Mouse (Mus musculus) cerebellum, postnatal 4 days (tissue): Measurements from ENCODE around the gene Pde8b.

Experiments
- DNase-seq, 2 experiments: peaks; one replicate each; pipeline ENCODE4 v3.0.0; 2022; ENCODE audit warnings: low spot score in 2 of 2, mixed read lengths in 1 of 2

The Pde8b gene

DNA sequence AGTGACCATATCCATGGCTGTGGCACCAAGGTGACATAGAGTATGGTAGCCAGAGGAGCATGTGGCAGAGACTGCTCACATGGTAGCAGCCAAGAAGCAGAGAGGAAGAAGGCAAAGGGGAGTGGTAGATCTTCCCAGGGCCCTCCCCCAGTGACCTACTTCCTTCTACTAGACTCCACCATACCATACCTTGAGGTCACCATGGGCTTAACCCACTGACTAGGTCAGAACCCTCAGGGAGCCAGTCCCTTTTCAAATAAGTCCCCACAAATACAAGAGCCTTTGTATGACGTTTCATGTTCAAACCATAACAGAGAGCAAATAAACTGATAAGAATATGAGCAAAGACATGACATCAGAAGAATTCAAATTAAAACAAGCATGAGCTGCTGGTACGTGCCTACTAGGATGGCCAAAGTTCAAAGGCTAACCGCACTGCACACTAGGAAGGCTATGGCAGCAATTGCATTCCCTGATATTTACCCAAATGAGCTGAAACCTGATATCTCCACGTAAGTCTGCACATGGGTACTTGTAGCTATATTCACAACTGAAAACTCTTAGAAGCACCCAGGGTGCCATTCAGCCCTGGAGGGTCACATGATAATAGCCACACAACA is 109.6 kb downstream of the Pde8b start:
- no peak for DNase-seq

- DNase-seq = no peak
These were observed 114.6 kb downstream of the Pde8b start for GRCm38 (mm10) chr13:95135326-95136150.

DNA sequence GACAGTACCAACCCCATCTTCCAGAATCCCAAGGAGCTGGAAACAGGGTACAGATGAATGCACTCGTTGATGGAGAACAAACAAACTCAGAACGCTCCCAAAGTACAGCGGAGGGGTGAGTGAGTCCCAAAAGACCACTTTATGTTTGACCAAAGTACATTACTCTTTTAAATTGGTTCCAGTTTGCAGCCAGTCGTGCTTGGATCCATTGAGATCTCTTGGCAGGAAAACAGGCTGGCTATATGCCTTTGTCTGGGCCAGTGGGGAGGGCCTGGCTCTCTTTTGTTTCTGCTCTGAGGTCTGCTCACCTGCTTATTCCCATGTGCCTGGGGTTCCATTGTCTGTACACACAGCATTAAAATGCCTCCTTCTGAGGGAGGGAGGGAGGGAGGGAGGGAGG is 118.3 kb downstream of the Pde8b start:
- DNase-seq = no peak

- no peak for DNase-seq
These were observed 119.1 kb downstream of the Pde8b start for GRCm38 (mm10) chr13:95131041-95131440.

GRCm38 (mm10) chr13:95127288-95127687 is 122.8 kb downstream of the Pde8b start:
- DNase-seq = no peak

GRCm38 (mm10) chr13:95126801-95127200 is 123.3 kb downstream of the Pde8b start:
- no peak for DNase-seq

- no peak for DNase-seq
These were observed 124.5 kb downstream of the Pde8b start for GRCm38 (mm10) chr13:95125546-95126215.

DNA sequence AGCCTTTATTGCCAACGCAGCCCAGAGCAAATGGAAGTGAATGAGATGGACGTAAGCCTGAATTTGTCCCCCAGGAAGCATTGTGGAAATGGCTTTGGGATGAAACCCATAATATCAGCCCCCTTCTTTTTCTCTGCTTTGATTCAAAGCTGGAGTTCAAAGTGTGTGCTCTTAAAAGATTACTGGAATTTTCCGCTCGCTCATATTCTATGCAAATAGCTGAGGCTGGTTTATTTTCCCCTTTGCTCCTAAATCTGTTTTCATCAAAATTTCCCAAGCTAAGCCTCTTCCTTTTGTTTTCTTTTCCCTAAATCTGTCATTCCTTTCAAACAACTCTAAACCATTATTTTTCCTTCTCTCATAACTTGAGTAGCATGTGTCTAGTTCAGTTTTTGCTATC is 129.6 kb downstream of the Pde8b start:
- no peak for DNase-seq

GRCm38 (mm10) chr13:95113763-95114162 is 136.4 kb downstream of the Pde8b start:
- no peak for DNase-seq

DNA sequence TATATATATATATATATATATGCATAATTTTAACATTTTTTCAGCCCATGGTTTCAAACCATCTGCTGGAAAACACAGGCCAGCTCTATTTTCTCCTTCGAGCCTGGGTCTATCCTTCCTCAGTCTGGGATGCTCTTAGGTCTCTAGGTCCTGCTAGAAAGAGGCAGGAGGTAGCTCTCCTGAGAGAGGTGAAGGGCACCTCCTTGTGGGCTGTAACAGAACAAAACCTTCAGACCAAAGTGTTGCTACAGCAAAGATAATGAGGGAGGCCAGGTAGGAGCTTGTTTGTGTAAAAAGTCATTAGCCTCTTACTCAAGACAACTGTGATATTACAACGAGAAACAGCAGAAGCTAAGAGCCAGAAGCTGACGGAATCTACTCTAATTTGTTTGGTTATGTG is 140.6 kb downstream of the Pde8b start:
- DNase-seq = no peak

DNA sequence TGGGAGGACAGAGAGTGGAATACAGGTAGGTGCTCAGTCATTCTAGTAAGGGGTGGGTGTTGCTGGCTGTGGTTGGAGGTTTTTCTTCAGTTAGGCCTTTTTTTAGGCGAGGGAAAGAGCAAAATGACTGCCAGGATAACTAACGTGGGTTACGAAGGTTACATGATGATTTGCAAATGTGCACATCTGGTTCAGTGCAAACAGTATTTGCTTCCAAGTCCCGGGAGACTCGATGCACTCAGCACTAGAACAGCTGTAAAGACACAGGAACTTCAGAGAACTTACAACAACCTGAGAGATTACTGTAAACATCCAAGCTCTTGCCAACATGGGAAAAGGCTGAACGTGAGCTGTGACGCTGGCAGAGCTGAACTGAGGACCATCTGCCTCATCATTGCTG is 142.1 kb downstream of the Pde8b start:
- no peak for DNase-seq

DNA sequence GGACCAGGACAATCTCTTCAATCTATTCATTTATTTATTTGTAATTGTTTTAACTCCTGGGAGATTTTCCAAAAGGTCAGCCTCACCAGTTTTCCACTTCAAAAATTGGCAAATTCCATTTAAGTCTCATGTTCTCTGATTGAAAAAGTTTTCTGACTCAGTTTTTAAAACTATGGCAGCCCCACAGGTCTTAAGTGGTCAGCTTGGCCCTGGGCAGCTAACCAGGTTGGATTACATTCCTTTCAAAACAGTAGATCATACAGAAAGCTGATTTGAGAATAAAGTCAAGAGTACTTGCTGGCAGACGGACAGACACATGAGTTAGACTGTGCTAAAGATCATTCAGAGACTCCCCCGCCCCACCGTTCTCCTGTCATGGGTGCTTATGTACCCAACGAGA is 145.3 kb downstream of the Pde8b start:
- DNase-seq = no peak

GRCm38 (mm10) chr13:95102985-95103590 is 147.0 kb downstream of the Pde8b start:
- DNase-seq = no peak

DNA sequence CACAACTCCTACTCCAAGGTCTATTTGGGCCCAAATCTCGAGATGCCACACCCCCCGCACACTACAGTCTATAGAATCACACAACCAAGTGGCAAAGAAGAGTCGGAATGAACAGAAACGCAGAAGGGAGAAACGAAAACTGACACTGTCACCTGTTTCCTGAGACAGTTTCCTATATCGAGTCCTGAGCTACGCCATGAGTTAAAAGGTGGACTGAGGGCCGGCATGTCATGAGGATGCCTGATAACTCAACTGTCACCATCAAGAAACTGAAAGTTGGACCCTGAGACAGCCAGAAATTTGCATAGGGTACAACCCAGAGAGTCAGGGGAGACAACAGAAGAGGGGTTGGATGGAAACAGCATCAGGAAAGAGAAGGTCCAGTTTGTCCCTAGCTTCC is 148.8 kb downstream of the Pde8b start:
- no peak for DNase-seq

DNA sequence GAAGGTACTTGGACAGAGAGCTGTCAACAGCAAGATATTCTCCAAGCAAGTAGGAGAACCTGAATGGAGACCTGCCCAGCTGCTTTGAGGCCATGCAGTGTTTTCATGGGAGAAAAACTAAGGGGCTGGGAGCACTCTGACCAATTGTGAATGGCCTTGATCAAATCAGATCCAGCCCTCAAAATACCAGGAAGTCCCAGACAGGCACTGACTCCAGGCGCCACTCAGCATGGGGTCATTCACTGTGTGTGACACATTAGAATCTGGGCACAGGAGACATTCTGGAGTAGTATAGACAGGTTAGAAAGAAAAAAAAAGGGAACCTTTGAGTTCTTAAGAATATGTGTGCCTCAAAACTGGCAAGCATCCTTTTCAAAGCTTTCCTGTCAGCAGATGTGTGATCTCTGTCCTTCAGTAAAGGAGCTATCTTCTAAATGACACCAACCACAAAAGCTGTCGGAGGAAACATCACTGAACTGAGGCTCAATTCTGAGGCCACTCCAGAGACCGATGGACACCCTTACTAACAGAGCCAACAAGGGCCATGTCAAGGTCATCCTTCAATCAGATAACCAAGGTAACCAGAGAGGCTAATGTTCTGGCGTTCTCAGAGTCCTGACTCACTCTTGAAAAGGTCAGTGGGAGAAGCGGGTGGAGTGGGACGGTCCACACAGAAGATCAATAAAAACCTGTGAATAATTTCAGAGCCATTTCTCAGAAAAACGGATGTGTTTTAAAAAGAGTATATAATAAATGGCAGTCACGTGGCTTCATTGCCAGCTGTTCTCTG is 151.0 kb downstream of the Pde8b start:
- DNase-seq = no peak

DNA sequence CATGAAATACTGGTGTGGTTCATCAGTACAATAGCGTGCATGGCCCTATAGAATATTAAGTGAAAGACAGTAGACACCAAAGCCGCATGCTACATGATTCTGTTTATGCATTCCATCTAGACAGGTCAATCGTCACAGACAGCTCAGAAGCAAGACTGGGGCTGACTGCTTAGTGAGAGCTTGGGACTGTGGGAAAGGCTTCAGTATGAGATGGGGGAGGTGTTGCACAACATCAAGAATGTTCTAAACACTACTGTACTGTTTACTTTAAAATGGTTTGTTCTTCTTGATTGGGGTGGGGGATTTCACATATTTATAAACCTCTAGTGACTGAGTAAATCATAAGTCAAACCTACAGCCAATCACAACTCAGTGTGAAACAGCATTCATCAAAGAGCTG is 153.5 kb downstream of the Pde8b start:
- no peak for DNase-seq

GRCm38 (mm10) chr13:95095860-95096259 is 154.3 kb downstream of the Pde8b start:
- no peak for DNase-seq

DNA sequence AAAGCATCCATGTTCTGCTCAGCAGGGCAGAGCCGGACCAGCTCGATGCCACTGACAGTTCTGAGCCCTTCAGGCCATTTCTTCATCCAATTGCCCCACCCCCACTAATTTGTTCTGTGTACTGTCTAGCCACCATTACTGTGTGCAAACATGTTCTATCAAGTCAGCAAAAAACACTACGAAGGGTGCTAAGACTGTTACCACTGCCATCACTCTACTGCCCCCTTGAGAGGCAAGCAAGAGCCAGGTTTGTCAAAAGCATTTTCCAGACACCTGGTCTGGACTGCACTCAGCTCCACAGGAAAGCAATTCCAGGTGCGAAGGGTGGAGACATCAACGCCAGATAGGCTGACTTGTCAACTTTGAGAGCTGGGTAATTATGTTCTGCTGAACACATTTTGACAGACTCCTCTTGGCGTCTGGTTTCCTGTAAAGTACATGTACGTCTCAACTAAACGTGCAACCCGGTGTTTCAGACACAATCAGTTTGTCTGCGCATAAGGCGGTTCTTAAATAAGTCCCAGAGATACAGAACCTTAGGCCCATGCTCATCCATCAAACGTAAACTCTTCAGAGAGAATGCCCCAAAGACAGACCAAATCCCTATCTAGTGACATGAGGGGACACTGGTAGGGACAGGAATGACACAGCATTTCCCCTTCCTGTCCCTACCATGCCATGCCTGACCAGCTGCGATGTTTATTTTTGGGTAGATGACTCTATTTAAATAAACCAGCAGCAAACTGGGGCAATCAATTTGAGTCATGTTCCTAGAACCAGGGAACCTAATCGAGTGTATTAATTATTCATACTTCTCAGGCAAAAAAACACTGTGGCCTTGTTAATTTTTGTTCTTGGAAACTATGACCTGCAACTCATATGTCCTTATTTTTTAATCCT is 158.3 kb downstream of the Pde8b start:
- no peak for DNase-seq

DNA sequence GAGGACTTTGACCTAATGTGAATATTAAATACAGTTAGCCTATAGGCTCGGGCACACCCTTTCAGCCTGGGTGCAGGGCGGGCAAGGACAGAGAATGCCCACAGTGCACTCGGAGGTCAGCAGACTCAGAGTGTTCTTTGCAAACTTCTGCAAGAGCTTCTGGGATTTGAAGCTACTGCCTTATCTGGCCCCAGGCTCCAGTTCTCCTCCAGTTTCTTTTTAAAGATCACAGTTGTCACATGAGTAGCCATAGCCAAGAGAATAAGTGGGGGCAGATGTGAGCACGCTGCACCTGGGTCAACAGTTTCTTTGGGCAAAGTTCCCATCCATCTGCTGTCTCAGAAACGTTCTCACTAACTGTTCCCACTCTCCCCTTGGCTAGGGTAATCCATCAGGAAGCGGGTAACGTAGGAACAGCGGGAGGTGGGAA is 162.8 kb downstream of the Pde8b start:
- DNase-seq = no peak

DNA sequence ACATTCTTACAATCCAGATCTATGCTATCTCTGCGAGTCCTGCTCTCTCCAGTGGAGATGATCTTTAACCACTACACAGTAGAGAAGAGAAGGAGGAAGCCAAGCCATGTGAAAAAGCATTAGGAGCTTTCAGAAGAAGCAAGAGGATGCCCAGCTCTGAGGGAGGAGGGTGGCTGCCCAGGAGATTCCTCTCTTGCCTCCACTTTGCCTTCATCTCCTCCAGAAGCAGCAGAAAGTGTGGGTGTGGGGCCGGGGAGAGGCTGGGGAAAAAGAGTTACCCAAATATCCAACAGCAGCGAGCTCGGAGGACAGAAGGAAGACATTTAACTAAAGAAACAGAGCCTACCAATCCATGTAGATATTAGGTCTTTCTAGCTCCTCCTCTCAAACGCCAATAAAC is 164.1 kb downstream of the Pde8b start:
- no peak for DNase-seq

- DNase-seq = no peak
These were observed 167.5 kb downstream of the Pde8b start for GRCm38 (mm10) chr13:95082611-95083010.
